Mouse (Mus musculus) liver, postnatal 0 days (tissue): ENCODE measurements at regions not wholly inside any gene's neighbourhood (a gene's known extent, or its start where the extent isn't known, plus 50 kb on each side); places are given as distances from the start of the nearest gene placed in this dataset.

Experiments used
- ATAC-seq: fragments of 200-750 bp; cut with Nextera tagmentation; 2 replicates; pipeline ENCODE4 v1.8.0; 2017; ENCODE audit warnings: mild to moderate bottlenecking, moderate library complexity
- DNase-seq: peaks from one replicate; pipeline ENCODE4 v3.0.0-alpha.2; 2016
- H3K27ac ChIP-seq: fragments of 300-500 bp; sonication (generic); 2 replicates; pipeline ENCODE4 v1.5.1; 2014; ENCODE audit warnings: antibody characterized with exemption, moderate library complexity, mild to moderate bottlenecking, low read depth
- H3K27me3 ChIP-seq: fragments of 300-500 bp; sonication (generic); 2 replicates; pipeline ENCODE4 v1.6.1; 2014; ENCODE audit warnings: low read length, control low read depth, mixed read lengths; ENCODE audit not compliant: insufficient read depth
- H3K36me3 ChIP-seq: fragments of 300-500 bp; sonication (generic); replicated peaks from 2 replicates; pipeline ENCODE4 v1.6.1; 2014; ENCODE audit warnings: mild to moderate bottlenecking, control low read depth, low read length, moderate library complexity, mixed read lengths; ENCODE audit not compliant: insufficient read depth
- H3K4me1 ChIP-seq: fragments of 300-500 bp; sonication (generic); 2 replicates; pipeline ENCODE4 v1.6.1; 2014; ENCODE audit warnings: antibody characterized with exemption, mild to moderate bottlenecking, control low read depth; ENCODE audit not compliant: insufficient read depth
- H3K4me2 ChIP-seq: fragments of 300-500 bp; sonication (generic); 2 replicates; pipeline ENCODE4 v1.6.1; 2014; ENCODE audit warnings: low read depth, mild to moderate bottlenecking, low read length, moderate library complexity, mixed read lengths
- H3K4me3 ChIP-seq: fragments of 300-500 bp; sonication (generic); 2 replicates; pipeline ENCODE4 v1.5.1; 2014; ENCODE audit warnings: low read depth, low read length
- H3K9ac ChIP-seq: fragments of 300-500 bp; sonication (generic); replicated peaks from 2 replicates; pipeline ENCODE4 v1.6.1; 2014; ENCODE audit warnings: mild to moderate bottlenecking, moderate library complexity
- H3K9me3 ChIP-seq: fragments of 300-500 bp; sonication (generic); 2 replicates; pipeline ENCODE4 v1.6.1; 2016; ENCODE audit warnings: mild to moderate bottlenecking, control low read depth, low read length, mixed read lengths
- CTCF ChIP-seq: sonication (generic); IDR thresholded peaks from 2 replicates; pipeline ENCODE4 v1.5.1; 2016; ENCODE audit warnings: antibody characterized with exemption, low read depth
- EP300 ChIP-seq: IDR thresholded peaks from 2 replicates; pipeline ENCODE4 v1.6.1; 2016; ENCODE audit warnings: antibody characterized with exemption, low read depth, mild to moderate bottlenecking
- WGBS: fragments of 180-500 bp; shearing (Covaris S2); extraction: QIAGEN DNeasy Blood & Tissue Kit; methylation state at CpG from one replicate; pipeline ENCODE4 v1.1.7; 2014; ENCODE audit not compliant: insufficient replicate concordance; 5-methylcytosine and 5-hydroxymethylcytosine counted together

DNA sequence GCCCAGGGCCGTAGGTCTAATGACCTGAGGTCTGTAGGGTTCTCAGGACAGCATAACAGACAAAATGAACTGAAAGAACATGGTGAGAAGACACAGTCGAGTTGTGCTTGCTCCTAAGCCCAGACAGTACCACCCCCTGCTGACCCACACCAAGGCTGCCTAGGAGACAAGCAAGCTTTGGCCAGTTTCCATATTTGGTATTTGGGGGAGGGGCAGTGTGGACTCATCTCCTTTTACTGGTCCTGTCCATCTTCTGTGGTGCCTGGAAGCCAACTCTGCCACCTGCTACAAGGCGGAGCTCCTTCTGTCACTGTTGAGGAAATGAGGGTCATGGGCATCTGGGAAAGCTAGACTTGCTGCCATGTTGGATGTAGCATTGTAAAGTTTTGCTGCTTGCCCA lies 68.9 kb downstream of the Tex29 start:
- H3K4me1 ChIP-seq, result no peaks in the 10 kb centered on the region
- ATAC-seq (no peak), DNase-seq (no peak)
- no peaks in the 10 kb centered on the region for H3K9me3 ChIP-seq
- H3K36me3 ChIP-seq, result no peaks in the 10 kb centered on the region
- no peak overlapping the region for H3K9ac ChIP-seq
- H3K4me2 ChIP-seq, result no peak overlapping the region
- H3K4me3 ChIP-seq, result no peak overlapping the region
- TF ChIP-seq CTCF, result no peak
- no peak for TF ChIP-seq EP300
- WGBS, result 68% methylated on average over 3 of the region's 3 CpGs
- H3K27ac ChIP-seq, result no peak overlapping the region
- no peaks in the 10 kb centered on the region for H3K27me3 ChIP-seq

DNA sequence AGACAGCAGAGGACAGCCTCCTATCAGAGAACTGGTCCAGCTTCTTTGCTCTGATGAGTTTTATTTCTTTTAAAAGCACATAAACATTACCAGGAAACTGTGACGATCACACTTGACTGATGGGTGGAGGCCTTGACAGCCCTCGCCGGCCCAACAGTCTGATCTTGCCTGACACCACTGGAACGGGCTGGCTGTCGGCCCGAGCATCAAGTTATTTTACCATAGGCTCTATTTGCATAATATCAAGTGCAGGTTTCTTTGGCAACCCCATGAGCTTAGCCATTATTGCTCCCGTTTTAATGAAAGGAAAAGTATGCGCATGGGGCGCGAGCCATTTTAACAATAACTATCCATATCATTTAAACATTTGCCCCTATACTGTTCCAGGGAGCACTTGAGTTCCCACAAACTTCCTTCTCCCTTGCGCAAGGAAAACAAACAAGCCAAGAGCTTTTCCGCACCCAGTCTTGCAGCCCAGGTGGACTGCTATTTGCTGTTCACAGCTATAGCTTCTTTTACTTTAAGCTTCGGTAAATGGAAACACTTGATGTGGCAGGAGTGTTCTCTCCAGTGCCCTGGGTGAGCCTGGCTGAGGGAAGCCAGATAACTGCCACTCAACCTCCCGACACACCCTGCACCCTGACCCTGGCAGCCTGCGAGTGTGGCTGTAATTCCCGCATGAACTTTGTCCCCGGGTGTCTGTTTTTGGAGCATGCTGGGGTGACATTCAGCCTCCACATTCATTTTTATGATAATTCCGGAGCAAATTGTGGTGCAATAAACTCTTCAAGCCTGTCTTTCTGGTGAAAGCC lies 71.6 kb downstream of the Tex29 start:
- Histone ChIP-seq H3K27ac (no peak overlapping the region), H3K36me3 (no peaks in the 10 kb centered on the region), H3K27me3 (no peaks in the 10 kb centered on the region), H3K4me2 (no peak overlapping the region), H3K4me1 (no peaks in the 10 kb centered on the region), H3K9me3 (no peaks in the 10 kb centered on the region), H3K9ac (no peak overlapping the region), H3K4me3 (no peak overlapping the region)
- TF ChIP-seq EP300 (no peak), CTCF (no peak)
- peak; percentile 41 for DNase-seq
- WGBS, result 61% methylated on average over 18 of the region's 18 CpGs
- peak; percentile 50; the same call in 1 of the 2 replicates for ATAC-seq

DNA sequence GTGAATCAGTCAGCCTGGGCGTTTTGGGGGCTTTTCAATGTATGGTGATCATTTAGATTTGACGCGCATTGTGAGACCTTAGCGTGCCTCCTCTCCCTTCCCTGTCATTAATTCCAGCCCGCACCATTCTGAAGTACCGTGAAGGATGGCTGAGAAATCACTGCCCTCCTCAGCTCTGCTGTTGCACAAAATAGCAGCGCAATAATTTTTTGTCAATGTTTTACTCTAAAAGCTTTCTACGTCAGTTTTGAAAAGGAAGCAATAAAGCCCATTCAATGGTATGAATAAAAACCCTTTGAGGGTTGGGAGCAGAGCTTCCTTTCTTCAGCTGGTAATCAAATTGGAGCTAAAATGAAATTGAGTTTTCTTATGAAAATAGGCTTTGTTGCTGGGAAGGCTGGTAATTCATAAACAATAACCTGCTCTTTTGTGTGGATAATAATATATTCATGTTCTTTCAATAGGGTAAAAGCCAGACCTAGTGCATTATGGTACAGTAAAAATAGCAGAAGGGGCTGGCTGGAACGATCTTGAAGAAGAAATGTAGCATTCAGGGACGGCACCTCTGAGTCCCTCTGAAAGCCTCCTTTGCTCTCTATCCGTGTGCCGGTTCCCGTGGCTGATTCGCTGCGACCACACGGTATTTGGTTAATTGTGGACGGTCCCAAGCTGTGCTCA lies 72.3 kb downstream of the Tex29 start:
- Histone ChIP-seq H3K27ac (no peak overlapping the region), H3K36me3 (no peaks in the 10 kb centered on the region), H3K27me3 (no peaks in the 10 kb centered on the region), H3K4me1 (no peaks in the 10 kb centered on the region), H3K4me2 (no peak overlapping the region), H3K9ac (no peak overlapping the region), H3K4me3 (no peak overlapping the region), H3K9me3 (no peaks in the 10 kb centered on the region)
- TF ChIP-seq CTCF, result no peak
- no peak for TF ChIP-seq EP300
- DNase-seq, result no peak
- ATAC-seq, result no peak
- 80% methylated on average over 17 of the region's 17 CpGs for WGBS

DNA sequence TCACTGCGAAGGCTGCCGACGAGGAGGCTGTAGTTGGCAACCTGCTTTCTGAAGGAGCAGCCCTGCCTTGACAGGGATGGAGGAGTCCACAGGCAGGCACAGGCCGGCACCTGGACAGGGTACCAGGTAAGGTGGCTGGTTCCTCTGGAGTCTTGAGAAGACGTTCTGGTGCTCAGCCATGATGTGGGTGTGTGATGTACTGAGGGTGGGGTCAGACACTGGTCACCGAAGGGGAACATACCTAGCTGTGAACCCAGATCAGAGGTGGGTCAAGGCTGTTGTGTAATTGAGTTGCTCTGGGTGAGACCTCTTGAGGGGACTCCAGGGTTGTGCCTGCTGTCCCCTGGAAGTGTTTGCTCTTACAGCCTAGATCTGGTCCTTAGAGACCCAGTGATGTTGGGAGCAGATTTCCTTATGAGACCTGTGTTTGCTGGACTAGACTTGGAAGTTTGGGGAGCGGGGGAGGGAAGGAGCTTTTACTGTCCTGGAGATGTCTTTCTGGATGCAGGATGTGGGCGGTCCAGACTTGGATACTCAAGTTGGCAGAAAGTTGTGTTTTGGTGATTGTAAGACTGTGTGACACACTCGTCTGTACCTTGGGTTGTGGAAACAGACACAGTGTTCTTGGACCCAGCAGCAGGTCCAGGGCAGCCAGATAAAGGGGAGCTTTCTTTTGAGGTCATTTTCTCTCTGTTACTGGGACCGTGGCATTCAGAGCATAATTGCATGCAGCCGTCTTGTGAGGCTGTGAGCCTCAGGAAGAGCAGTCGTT lies 73.0 kb downstream of the Tex29 start:
- H3K4me1 ChIP-seq, result no peaks in the 10 kb centered on the region
- no peak for DNase-seq
- no peak for ATAC-seq
- H3K9me3 ChIP-seq, result no peaks in the 10 kb centered on the region
- no peaks in the 10 kb centered on the region for H3K27me3 ChIP-seq
- H3K36me3 ChIP-seq, result no peaks in the 10 kb centered on the region
- 64% methylated on average over 12 of the region's 12 CpGs for WGBS
- no peak overlapping the region for H3K27ac ChIP-seq
- H3K4me2 ChIP-seq, result no peak overlapping the region
- TF ChIP-seq EP300 (no peak), CTCF (no peak)
- no peak overlapping the region for H3K9ac ChIP-seq
- H3K4me3 ChIP-seq, result no peak overlapping the region

DNA sequence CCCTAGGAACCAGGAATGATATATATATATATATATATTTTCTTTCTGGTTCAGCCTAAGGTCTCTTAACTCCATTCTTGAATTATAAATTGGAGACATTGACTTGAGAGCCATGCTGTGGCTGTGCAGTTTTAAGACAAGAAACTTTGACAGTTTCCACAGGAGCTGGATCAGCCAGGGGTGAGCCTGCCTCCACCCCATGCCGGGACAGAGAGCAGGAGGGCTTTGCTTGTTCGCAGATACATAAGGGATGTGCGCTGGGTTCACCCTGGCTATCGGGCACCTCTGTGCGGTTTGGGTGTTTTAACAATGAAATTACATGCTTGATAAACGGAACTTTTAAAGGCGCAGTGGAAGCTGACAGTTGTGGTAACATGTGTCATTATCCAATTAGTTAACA lies 73.9 kb downstream of the Tex29 start:
- H3K27me3 ChIP-seq, result no peaks in the 10 kb centered on the region
- no peak overlapping the region for H3K4me3 ChIP-seq
- no peak overlapping the region for H3K4me2 ChIP-seq
- TF ChIP-seq EP300, result no peak
- no peak for TF ChIP-seq CTCF
- no peak for ATAC-seq
- H3K9me3 ChIP-seq, result no peaks in the 10 kb centered on the region
- no peaks in the 10 kb centered on the region for H3K36me3 ChIP-seq
- H3K9ac ChIP-seq, result no peak overlapping the region
- 77% methylated on average over 7 of the region's 7 CpGs for WGBS
- H3K4me1 ChIP-seq, result no peaks in the 10 kb centered on the region
- DNase-seq, result no peak
- H3K27ac ChIP-seq, result no peak overlapping the region

DNA sequence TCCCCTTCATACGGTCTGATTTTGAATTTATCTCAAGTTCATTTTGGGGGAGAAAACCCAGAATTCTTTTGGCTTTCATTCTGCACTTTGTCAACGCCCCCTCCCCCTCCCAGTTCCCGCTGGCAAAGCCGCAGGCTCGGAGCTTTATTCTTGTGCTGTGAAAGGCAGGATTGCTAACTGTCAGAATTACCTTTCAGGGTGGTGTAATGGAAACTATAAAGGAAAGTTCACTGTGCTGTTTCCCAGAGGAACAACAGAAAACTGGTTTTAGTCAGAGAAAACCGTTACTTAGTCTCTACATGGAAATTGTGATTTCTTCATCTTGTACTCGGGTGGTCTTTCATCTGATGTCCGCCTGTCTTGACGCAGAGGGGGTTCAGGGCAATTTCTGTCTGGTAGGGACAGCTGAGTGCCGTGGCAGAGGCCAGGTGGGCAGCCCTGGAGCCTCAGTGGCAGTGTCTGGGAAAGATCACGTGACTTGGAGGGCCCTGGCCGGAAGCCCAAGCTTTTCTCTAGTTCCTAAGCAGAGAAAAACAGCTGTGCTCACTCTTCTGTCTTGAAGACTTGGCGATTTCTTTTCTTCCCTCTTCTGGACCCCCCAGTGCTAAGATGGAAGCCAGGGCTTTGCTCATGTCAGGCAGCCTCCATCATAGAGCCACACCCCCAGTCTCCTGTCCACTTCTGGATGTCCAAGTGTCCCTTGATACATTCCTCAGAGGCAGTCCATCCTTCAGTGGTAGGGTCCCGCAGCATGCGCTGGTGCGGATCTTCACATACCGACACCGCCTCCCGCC lies 74.6 kb downstream of the Tex29 start:
- no peak overlapping the region for H3K27ac ChIP-seq
- TF ChIP-seq EP300, result no peak
- TF ChIP-seq CTCF, result no peak
- no peaks in the 10 kb centered on the region for H3K9me3 ChIP-seq
- DNase-seq (no peak), ATAC-seq (no peak)
- 59% methylated on average over 19 of the region's 19 CpGs for WGBS
- H3K4me3 ChIP-seq, result no peak overlapping the region
- no peaks in the 10 kb centered on the region for H3K4me1 ChIP-seq
- no peak overlapping the region for H3K4me2 ChIP-seq
- H3K36me3 ChIP-seq, result no peaks in the 10 kb centered on the region
- H3K9ac ChIP-seq, result no peak overlapping the region
- H3K27me3 ChIP-seq, result no peaks in the 10 kb centered on the region
